Mouse (Mus musculus) urinary bladder, adult 2 months (tissue): ENCODE data around the gene Cmpk2. TPM values are rescaled to one million over a fixed set of nuclear protein-coding genes. Genes with fewer than 3 reads are reported as not detected.
"Not testable (repeated sequence)": the region's sequence is repeated elsewhere in the genome, so short reads cannot be mapped to it uniquely, and the experiment has no call there.

ENCODE experiments used
- DNase-seq: peaks from one replicate; pipeline ENCODE4 v3.0.0; 2022; ENCODE audit warnings: low spot score
- polyA plus RNA-seq: library from polyadenylated mRNA; depleted of rRNA; stranded (reverse); fragments of >200 nt; gene quantifications from 2 replicates; pipeline ENCODE4 v1.2.3, GENCODE M21; 2012; rRNA removed

Cmpk2 gene
- polyA plus RNA-seq, 1 experiment: 3.9 TPM

DNA sequence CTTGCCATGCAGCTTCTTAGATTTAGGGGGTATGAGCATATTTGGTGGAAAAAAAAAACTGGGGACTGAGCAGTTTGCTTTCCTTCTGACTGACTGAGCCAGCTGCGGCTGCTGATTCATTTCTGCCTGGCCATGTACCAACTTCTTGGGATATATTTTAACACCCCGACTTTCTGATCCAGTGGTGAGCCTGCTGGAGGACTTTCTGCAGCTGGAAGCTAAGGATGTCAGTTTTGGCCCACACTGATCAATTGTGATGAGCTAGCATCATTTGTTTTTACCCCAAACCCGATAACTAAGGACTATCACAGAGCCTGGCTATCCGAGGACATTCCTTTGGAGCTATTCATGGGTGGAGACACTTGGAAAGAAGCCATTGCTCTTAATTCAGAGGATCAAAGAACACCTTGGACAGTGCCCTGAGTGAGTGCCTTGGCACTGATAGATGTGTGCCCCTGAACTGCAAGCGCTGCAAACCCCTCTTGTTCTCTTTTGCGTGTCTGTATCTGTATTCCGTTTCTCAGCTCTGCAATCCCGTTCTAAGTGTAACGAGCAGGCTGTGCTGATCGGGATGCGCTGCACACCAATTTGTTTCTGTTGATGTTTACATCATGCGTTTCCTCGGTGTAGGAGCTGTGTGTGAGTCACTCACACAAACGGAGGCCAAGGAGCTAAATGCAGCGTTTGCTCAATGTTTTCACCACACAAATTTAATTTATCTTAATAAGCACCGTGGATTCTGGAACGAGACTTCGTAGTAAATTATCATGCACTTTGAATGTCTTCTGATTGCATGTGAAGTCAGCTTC is 9.4 kb downstream of the Cmpk2 start:
- DNase-seq: no peak

DNA sequence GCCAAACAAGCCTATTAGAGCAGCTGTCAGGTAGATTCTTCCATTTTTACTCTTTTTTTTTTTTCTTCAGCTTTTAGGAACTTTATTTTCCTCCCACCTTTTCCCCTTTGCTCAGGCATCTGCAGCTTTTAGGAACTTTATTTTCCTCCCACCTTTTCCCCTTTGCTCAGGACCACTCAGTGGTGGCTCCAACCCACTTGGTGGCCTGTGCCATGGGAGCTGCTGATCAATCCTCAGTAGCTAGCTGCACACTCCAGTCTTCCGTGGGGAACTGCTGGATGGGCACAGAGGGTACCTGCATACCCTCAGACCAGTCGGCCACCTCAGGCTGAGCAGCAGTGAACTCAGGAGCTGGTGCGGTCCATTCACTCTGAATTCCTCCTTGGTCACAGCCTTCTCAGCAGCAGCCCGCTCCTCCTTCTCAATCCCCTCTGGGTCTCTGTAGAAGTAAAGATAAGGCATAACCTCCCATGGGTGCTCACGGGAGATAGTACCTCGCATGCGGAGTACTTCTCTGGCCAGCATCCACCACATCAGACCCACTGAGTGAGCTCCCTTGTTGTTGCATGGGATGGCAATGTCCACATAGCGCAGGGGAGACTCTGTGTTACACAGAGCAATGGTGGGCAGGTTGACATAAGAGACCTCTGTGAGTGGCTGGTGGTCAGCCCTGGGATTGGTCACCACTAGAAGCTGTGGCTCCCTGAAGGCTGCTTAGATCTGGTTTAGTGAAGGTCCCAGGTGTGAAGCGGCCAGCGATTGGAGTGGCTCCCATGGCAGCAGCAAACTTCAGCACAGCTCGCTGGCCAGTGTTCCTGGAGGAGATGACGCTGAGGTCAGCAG is 17.0 kb downstream of the Cmpk2 start:
- DNase-seq: not testable (repeated sequence)

DNA sequence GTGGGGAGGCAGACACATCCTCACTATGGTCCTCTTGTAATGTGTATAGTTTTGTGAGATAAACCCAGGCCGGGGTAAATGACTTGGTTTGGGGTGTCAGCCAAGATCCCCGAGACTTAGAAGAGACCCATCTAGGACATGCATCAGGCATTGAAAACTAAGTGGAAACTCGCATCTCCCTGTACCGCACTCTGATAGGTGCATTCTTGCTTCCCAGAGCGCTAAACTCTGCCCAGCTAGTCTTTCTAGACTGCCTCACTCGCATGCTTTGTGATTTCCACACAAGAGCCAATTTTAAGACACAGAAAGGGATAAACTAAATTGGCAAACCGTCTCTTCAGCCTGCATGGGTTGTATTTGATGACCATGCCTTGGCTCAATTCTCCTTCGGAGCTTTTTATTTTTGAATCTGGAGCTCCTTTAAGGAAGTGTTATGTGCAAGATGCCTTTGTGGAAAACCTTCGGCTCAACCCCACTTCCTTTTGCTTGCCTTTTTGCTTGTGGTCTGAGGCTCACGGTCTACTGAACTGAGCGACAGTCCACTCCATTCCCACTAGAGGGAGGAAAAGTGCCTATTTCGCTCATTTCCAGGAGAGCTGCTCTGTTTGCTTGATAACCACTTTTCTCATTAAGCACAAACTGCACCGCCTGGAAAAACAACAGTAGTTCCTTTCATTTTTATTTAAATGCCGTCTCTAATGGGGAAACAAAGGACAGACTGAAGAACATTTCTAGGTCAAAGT is 19.0 kb downstream of the Cmpk2 start:
- no peak for DNase-seq

DNA sequence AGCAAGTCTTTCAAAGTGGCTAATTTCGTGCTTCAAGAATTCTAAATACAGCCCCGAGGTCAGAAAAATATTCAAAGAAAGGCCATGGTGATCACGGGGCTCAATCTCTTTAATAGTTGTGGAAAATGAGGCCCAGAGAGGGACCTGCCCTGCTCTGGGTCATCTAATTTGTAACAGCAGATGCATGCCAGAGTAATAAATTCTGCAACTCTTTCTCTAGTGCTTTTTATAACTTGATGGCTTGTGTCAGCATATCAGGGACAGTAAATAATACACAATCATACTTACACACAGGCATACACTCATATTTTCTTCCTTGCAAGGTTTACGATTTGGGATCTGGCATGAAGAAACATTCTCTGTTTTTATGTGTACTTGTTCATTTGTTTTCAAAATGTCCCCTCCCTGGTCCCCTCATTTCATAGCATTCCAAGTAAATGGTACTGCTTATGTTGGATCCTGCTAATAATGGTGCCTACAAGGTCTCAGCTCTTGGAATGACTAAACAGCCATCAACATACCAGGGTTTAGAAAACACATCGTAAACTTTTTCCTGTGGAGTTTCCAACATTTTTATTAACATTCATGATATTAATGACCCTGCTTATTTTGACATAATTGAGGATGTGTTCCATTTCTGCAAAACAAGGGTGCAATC is 19.7 kb downstream of the Cmpk2 start:
- DNase-seq: no peak

DNA sequence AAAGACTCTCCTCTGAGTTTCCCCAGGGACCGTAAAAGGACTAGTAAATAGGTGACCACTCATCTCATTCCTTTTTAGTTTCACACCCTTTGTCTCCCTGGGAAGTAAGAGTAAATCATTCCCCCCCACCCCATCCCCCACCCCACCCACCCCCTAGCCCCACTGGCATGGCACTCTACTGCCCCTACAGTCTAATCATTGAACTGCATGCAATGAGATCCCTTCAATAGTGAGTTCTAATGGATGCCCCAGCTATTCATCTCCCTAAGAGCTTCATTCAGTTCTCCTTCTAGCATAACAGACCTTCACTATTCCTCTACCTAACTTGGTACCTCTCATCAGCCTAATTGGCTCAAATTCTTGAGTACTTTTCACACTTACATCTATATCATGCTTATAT is 20.9 kb downstream of the Cmpk2 start:
- DNase-seq: no peak

DNA sequence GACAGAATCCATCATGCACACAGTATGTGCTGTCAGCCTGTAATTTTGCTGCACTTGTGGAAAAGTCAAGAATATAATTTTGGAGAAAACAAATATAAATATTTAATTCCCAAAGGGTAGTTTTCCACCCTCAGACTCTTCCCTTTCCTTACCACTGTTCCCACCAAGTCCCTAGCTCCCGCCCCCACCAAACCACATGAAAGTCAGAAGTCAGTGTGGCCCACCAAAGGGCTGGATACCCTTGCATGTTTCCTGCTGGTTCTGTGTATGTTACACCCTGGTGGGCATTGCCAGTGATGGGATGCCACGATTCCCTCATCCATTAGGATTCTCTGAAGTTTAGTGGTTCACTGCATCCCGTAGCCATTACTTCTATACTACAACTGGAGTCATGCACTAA is 32.0 kb downstream of the Cmpk2 start:
- DNase-seq: no peak

DNA sequence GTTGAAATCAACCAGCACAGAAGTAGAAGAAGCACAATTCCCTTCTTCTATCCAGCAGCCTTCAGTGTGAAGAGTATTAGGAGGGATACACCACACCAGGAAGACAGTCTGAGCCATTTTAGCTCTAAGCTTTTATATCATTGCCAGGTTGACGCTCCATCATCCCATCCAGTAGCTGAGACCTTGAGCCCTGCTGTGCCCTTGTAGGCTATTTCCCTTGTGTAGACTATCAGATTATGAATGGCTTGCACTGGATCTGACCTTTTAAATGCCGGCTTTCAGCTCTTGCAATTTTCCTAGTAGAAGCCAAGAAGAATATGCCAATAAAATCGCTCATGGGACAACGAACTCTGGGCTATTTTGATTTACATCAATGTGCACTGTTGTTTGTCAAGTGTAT is 42.0 kb downstream of the Cmpk2 start:
- DNase-seq: no peak

DNA sequence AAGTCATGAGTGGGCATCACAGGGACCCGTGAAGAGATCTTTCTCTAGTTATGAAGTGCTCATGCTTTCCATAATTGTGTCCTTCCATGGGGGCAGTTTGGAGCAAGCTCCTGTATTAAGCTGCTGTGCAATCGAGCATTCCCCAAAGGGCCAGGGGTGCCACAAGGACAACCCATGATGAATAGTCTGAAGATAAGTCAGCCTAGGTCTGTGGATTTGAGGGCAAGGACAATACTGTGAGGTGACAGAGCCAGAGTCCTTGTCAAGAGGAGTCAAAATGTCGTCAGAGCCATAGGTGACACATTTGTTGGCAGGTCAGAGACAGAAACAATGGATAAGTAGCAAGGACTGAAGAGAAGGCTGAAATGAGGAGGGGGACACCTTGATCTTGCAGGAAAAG is 49.2 kb downstream of the Cmpk2 start:
- DNase-seq: no peak

DNA sequence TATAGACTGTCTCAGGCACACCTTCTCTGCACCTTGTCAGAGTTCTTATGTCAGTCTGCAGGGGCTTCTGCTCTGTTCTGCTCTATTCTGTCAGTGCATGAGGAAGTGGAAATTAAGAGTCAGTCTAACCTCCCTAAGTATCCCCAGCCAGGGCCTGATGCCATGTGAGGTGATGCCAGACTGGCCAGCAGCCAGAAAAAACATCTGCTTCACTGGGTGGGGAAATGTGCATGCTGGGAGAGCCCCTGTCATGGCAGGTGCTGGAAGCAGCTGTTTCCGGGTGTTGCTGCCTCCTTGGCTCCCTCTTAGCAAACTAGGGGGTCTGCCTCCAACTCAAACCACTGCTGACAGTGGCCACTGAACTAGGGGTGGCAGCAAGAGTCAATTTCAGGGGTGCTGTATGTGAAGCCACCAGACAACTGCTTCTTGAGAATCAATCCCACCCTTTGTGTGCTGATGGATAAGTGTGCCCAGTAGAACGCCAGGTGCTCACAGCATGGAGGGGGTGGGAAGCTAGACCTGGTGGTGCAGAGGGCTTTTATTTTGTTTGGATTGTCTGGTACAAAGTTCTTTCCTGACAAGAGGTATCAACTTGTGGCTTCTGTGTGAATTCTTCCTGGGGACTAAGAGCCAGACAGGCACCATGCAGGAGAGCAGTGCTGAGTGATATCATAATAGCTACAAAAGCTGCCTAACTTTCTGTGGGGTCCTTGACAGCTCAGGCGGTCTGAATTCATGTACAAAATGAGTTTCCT is 56.1 kb downstream of the Cmpk2 start:
- DNase-seq: no peak

DNA sequence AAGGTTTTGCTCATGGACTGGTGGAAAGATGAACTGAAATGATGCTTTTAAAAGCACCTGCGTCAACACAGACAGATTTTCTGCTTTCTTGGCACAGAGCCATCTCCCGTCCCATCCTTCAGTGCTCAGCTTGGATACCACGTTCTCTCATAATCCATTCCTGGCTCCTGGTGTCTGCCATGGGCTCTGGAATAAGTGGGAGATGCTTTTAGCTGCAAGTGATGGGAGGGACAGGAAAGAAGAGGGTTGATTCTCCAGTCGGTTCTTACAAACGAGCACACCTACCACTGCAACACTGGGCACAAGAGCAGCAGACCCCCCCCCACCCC is 56.7 kb downstream of the Cmpk2 start:
- no peak for DNase-seq

Other genes starting within 250 kb of the Cmpk2 start
- gene Rnf144a, start 54.0 kb upstream of the Cmpk2 start, polyA plus RNA-seq: 3.4 and 5.5 TPM in 2 replicates
- gene Rsad2, start 12.8 kb upstream of the Cmpk2 start, polyA plus RNA-seq: 2.5 and 3.5 TPM in 2 replicates